8 mouse cellular contexts compared by ENCODE assay signal in genomic region chr9:63131957-63132602, GRCm38 (mm10). TPM values are rescaled to one million over a fixed set of nuclear protein-coding genes. Genes with fewer than 3 reads are reported as not detected.
DNase-seq lines count a peak whose midpoint lies in the region; ATAC-seq and TF ChIP-seq lines count a peak whose summit lies in the region.

No protein-coding gene starts in this region.

- peaks cover 57% of the 10 kb centered on the region for H3K27me3 ChIP-seq in hindbrain, embryonic 10.5 days (ENCODE audit: insufficient read depth, poor library complexity, severe bottlenecking)
- H3K27me3 ChIP-seq in stomach, embryonic 16.5 days (ENCODE audit: control insufficient read depth, insufficient read depth, low read length), result peaks cover 28% of the 10 kb centered on the region

- peak; percentile 16; the same call in 1 of the 2 replicates for ATAC-seq in megakaryocyte progenitor cell, adult 5-6 weeks (replicated peaks; ENCODE audit: poor library complexity)
- no peak for ATAC-seq in stomach, embryonic 16.5 days (ENCODE audit: insufficient read depth, low FRiP score)

- peaks cover 45% of the 10 kb centered on the region for H3K4me1 ChIP-seq in hindbrain, embryonic 10.5 days (replicated peaks)
- 0 out of 2 replicates have a peak, but pooled peaks cover 4% of the 10 kb centered on the region for H3K4me1 ChIP-seq in stomach, embryonic 16.5 days (ENCODE audit: control insufficient read depth, insufficient read depth, low read length)

- H3K27ac ChIP-seq in layer of hippocampus, adult 2 months, result peak overlapping the region; percentile 98
- peak overlapping the region; percentile 87 for H3K27ac ChIP-seq in hindbrain, embryonic 10.5 days
- H3K27ac ChIP-seq in stomach, embryonic 16.5 days (ENCODE audit: low read length), result peak overlapping the region; percentile 86

- no peaks in the 10 kb centered on the region for H3K9me3 ChIP-seq in hindbrain, embryonic 10.5 days
- no peaks in the 10 kb centered on the region for H3K9me3 ChIP-seq in stomach, embryonic 16.5 days (replicated peaks; ENCODE audit: control insufficient read depth, low read length)

- no peaks in the 10 kb centered on the region for H3K36me3 ChIP-seq in hindbrain, embryonic 10.5 days
- H3K36me3 ChIP-seq in stomach, embryonic 16.5 days (ENCODE audit: control insufficient read depth, insufficient read depth, low read length), result no peaks in the 10 kb centered on the region

- peak overlapping the region; percentile 89 for H3K9ac ChIP-seq in stomach, embryonic 16.5 days (ENCODE audit: low read length)

- TF ChIP-seq CTCF in layer of hippocampus, adult 2 months (conservative IDR thresholded peaks at IDR 0.05), result no peak

- no peak for DNase-seq in layer of hippocampus, adult 2 months (ENCODE audit: low spot score in 2 of 2)
- DNase-seq in layer of hippocampus, postnatal 36 days, result no peak
- peak; percentile 33 for DNase-seq in T-cell, adult 2 months (ENCODE audit: low spot score)
- peak; percentile 64 for DNase-seq in embryo, embryonic 9.5 days (ENCODE audit: extremely low spot score)
- DNase-seq in hindbrain, embryonic 10.5 days (ENCODE audit: low spot score), result peak; percentile 61
- peak; percentile 42 to 46 for DNase-seq in layer of hippocampus, adult 8-10 months (ENCODE audit: low spot score in 2 of 2)

- under 1% methylated on average over 28 of the region's 28 CpGs for WGBS in hindbrain, embryonic 10.5 days
- WGBS in stomach, embryonic 16.5 days, result 6% methylated on average over 28 of the region's 28 CpGs

- peak overlapping the region; percentile 65 for H3K4me3 ChIP-seq in layer of hippocampus, adult 2 months
- peak overlapping the region; percentile 74 for H3K4me3 ChIP-seq in hindbrain, embryonic 10.5 days
- peak overlapping the region; percentile 69 for H3K4me3 ChIP-seq in stomach, embryonic 16.5 days (replicated peaks; ENCODE audit: low read length)

- H3K4me2 ChIP-seq in stomach, embryonic 16.5 days (ENCODE audit: low read depth, low read length), result peak overlapping the region; percentile 81

RNA-seq across cellular contexts. Expression of gene Skor1, which starts 16.7 kb away (rescaled TPM):
- total RNA-seq in layer of hippocampus, adult 2 months (2021), result under 1 TPM; 0.20 to 0.27 TPM
- under 1 TPM; 0.10 to 0.15 TPM for total RNA-seq in layer of hippocampus, postnatal 36 days (2021)
- polyA plus RNA-seq in hindbrain, embryonic 10.5 days (2016; fragmentation: Nextera tagmentation; extraction: Ambion mirVana), result 0.68 and 6.8 TPM in 2 replicates
- total RNA-seq in layer of hippocampus, adult 8-10 months (2022), result under 1 TPM in 1 of 4 experiments, not detected in 3; 0.18 TPM
- total RNA-seq in megakaryocyte progenitor cell, adult 5-6 weeks (2015), result 0.07 TPM in 1 of 2 replicates, not detected in the other
- total RNA-seq in megakaryocyte progenitor cell, adult 5-6 weeks (2017), result not detected in 2 replicates
- polyA plus RNA-seq in stomach, embryonic 16.5 days (2015; fragmentation: Nextera tagmentation; extraction: Ambion mirVana), result not detected in 2 replicates

Comparison
In these comparisons a context has a peak if more than half of its experiments do, and no peak if none do; other contexts are left out.
1. DNase-seq: peak in T-cell, adult 2 months (single experiment), embryo, embryonic 9.5 days (single experiment), hindbrain, embryonic 10.5 days (single experiment) and layer of hippocampus, adult 8-10 months (2 of 2); none in layer of hippocampus, adult 2 months (0 of 2) and layer of hippocampus, postnatal 36 days (0 of 2).
2. Peak in every context shown above with its lines, with median percentiles within 50 percentile points of each other: H3K27ac ChIP-seq and H3K4me3 ChIP-seq.